Comparison of ENCODE assay signal across 12 mouse cellular contexts in the genomic region with DNA sequence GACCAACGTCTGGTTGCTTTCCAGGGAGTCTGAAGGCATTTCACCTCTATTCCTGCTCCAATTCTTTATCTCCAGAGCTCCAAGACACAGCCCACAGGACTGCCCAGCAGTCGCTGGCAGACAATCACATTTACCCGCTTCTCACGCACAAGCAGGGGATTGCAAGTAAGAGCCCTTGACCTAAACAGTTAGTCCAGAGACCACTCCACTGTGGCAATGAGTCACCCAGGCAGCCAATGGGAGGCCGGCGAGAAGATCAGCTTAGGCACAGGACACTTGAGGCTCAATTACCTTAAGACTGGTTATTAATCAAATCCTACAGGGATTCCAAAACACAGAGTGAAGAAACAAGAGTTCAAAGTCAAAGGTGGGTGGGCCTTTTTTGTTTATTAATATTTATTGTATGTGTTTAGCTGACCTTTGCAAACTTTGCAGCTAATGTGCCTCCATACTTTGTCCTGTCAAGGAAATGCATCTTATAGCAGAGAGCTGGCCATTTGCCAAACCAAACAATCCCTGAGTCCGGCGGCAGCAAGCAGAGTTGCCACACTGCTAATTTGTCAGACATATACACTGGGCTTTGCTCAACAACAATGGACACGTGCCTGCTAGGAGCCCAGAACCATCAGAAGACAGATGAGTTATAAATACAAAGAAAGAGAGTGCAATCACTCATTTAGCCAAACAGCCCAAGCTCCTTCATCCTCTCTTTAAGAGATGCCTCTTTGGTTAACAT.
DNase-seq lines count a peak whose midpoint lies in the region; ATAC-seq and TF ChIP-seq lines count a peak whose summit lies in the region.
"Had no signal": no experiment of that assay in that cellular context is flagged by ENCODE, and none has a peak within 500 bp of the region (broad histone marks: within the 10 kb centered on the region; RNA-seq: fewer than 3 reads in every experiment).

No protein-coding gene starts in this region.

- 29% methylated on average over 9 of the region's 9 CpGs for WGBS in heart, embryonic 12.5 days
- 35% methylated on average over 9 of the region's 9 CpGs for WGBS in lung, adult 2 months

- no peaks in the 10 kb centered on the region for H3K36me3 ChIP-seq in heart, embryonic 12.5 days
- H3K36me3 ChIP-seq: embryonic facial prominence, embryonic 13.5 days; midbrain, embryonic 12.5 days had no signal

- no peak overlapping the region for H3K4me3 ChIP-seq in heart, embryonic 12.5 days
- no peak overlapping the region for H3K4me3 ChIP-seq in lung, adult 2 months (replicated peaks; ENCODE audit: extremely low read depth, low read depth, low read length)
- H3K4me3 ChIP-seq: embryonic facial prominence, embryonic 13.5 days; midbrain, embryonic 12.5 days had no signal

- no peak overlapping the region for H3K4me2 ChIP-seq in heart, embryonic 12.5 days
- H3K4me2 ChIP-seq: embryonic facial prominence, embryonic 13.5 days; midbrain, embryonic 12.5 days had no signal

- DNase-seq in heart, adult 18-20 months, result no peak
- peak; percentile 9 to 38 for DNase-seq in lung, adult 18-20 months
- DNase-seq in lung, adult 2 months, result no peak
- peak; percentile 17 for DNase-seq in gonadal fat pad, adult 2 months (ENCODE audit: low read depth)
- DNase-seq in mesoderm, embryonic 11.5 days (ENCODE audit: low read depth, low spot score), result peak; percentile 63
- no peak for DNase-seq in frontal cortex, adult 2 months (ENCODE audit: extremely low spot score in 1 of 2, low spot score in 1 of 2)
- DNase-seq: gastrocnemius, postnatal 36 days had no signal

- no peaks in the 10 kb centered on the region for H3K9me3 ChIP-seq in heart, embryonic 12.5 days (replicated peaks)
- H3K9me3 ChIP-seq: embryonic facial prominence, embryonic 13.5 days; G1E; midbrain, embryonic 12.5 days had no signal

- TF ChIP-seq CTCF in lung, adult 2 months (IDR thresholded peaks at IDR 0.05; ENCODE audit: insufficient read depth, low read length), result no peak

- H3K9ac ChIP-seq in heart, embryonic 12.5 days, result no peak overlapping the region
- H3K9ac ChIP-seq: embryonic facial prominence, embryonic 13.5 days; midbrain, embryonic 12.5 days had no signal

- no peak for TF ChIP-seq POLR2A in lung, adult 2 months (IDR thresholded peaks at IDR 0.05; ENCODE audit: borderline replicate concordance, extremely low read depth, low read depth, low read length)

- H3K27me3 ChIP-seq in heart, embryonic 12.5 days (replicated peaks), result no peaks in the 10 kb centered on the region

- peak overlapping the region; percentile 38; the same call in 1 of the 2 replicates for H3K27ac ChIP-seq in heart, embryonic 12.5 days (ENCODE audit: poor library complexity, severe bottlenecking)
- H3K27ac ChIP-seq: embryonic facial prominence, embryonic 13.5 days; midbrain, embryonic 12.5 days had no signal

- peaks cover 14% of the 10 kb centered on the region for H3K4me1 ChIP-seq in heart, embryonic 12.5 days (replicated peaks)
- H3K4me1 ChIP-seq in lung, adult 2 months (ENCODE audit: control insufficient read depth, insufficient read depth, low read length), result peaks cover 2% of the 10 kb centered on the region

- ATAC-seq in heart, embryonic 12.5 days (ENCODE audit: insufficient number of reproducible peaks, low FRiP score), result peak; percentile 61
- ATAC-seq in frontal cortex, adult (ENCODE audit: low TSS enrichment), result no peak

Comparison
In these comparisons a context has a peak if more than half of its experiments do, and no peak if none do; other contexts are left out.
1. DNase-seq: peak in lung, adult 18-20 months (2 of 2), gonadal fat pad, adult 2 months (single experiment) and mesoderm, embryonic 11.5 days (single experiment); none in heart, adult 18-20 months (0 of 2), lung, adult 2 months (single experiment) and frontal cortex, adult 2 months (0 of 2).